Mouse (Mus musculus): Measurements from ENCODE around the gene Defa17.
"Not testable (repeated sequence)": the region's sequence is repeated elsewhere in the genome, so short reads cannot be mapped to it uniquely, and the experiment has no call there.

Gene Defa17

GRCm38 (mm10) chr8:21655480-21655879 is at the start of gene Defa17:
Defa17 (plus strand) TSS chr8:21655780.
- in situ Hi-C loops (cut with MboI; ENCODE audit: unreplicated experiment in 2 of 2), result not testable (repeated sequence)

- in situ Hi-C loops (cut with MboI; ENCODE audit: unreplicated experiment in 2 of 2), result not testable (repeated sequence)
Measured at GRCm38 (mm10) chr8:21617883-21618282, 37.7 kb upstream of the Defa17 start, which contains the start of gene Defa26. Defa26 (plus strand) TSS chr8:21618183.

- in situ Hi-C loops (cut with MboI; ENCODE audit: unreplicated experiment in 2 of 2), result not testable (repeated sequence)
Measured at GRCm38 (mm10) chr8:21665497-21665896, 9.9 kb downstream of the Defa17 start, which contains the start of gene Defa34. Defa34 (plus strand) TSS chr8:21665797.

- in situ Hi-C loops (cut with MboI; ENCODE audit: unreplicated experiment in 2 of 2), result not testable (repeated sequence)
Measured at GRCm38 (mm10) chr8:21703545-21703944, 48.0 kb downstream of the Defa17 start, which contains the start of gene AY761184. AY761184 (minus strand) TSS chr8:21703645.
